Mouse (Mus musculus) heart, postnatal 36 days (tissue): Measurements from ENCODE around the gene Lamb2. TPM values are rescaled to one million over a fixed set of nuclear protein-coding genes. Genes with fewer than 3 reads are reported as not detected.

Experiments
- DNase-seq, 2 experiments: peaks; one replicate each; pipeline ENCODE4 v3.0.0; 2021 to 2022
- intact Hi-C: fragments of 180-260 bp; cut with DNase I; formaldehyde crosslinking; loops from one replicate; pipeline ENCODE4 v1.15.1; 2025
- total RNA-seq, 2 experiments: library from RNA; stranded (reverse); gene quantifications; 2 replicates each; pipeline ENCODE4 v1.2.3; 2021

Lamb2 gene
- total RNA-seq, 2 experiments from 2014 or later = 344 to 366 TPM

DNA sequence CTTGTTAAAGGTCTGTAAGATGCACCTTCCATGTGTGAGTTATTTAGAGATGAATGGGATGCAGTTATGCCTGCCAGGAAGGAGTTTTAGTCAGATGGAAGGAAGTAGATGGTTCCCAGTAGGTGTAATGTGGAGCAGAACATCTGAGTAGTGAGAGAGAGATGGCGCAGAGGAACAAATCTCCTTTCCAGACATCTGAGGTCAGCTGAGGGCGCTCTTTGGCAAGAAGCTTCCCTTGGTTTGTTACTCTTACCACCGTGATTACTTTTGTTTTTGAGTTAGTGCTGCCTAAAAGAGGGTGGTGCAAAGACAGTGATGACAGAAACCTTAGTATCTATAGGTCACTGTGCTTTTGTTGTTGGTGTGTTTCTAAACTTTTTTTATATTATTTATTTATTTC is 45.9 kb downstream of the Lamb2 start:
- DNase-seq = no peak
- intact Hi-C loops = no loop called here

DNA sequence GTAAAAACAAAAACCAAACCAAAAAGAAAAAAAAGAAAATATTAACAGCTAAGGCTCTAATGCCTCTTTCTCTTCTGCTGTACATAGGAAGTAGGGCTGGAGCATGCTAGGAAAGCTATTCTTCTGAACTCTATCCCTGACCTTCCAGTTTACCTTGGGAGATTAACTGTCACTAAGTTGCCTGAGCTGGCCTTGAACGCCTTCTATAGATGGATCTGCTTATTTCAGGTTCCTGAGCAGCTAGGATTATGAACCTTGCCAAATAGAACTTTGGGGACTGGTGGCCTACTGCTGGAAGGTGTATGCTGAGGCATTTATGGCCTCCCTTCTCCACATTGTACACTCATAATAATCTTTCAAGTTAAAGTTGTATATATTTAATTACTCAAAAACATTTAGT is 51.4 kb downstream of the Lamb2 start:
- intact Hi-C loops = no loop called here
- no peak for DNase-seq

- intact Hi-C loops = no loop called here
- no peak for DNase-seq
Observed at GRCm38 (mm10) chr9:108531496-108531895, 52.0 kb downstream of the Lamb2 start.

Other genes starting within 250 kb of the Lamb2 start
- 100 to 1,000 TPM; 320 to 353 TPM for gene Dag1, start 215.8 kb upstream of the Lamb2 start, total RNA-seq
- gene Nicn1, start 189.3 kb upstream of the Lamb2 start, total RNA-seq = 10 to 100 TPM; 21.3 to 21.5 TPM
- gene Amt, start 182.9 kb upstream of the Lamb2 start, total RNA-seq = 1 to 10 TPM; 4.0 to 5.2 TPM
- gene Rhoa, start 173.6 kb upstream of the Lamb2 start, total RNA-seq = 100 to 1,000 TPM; 237 to 241 TPM
- gene Tcta, start 173.6 kb upstream of the Lamb2 start, total RNA-seq = 10 to 100 TPM; 59.3 to 62.3 TPM
- gene Gpx1, start 140.8 kb upstream of the Lamb2 start, total RNA-seq = 100 to 1,000 TPM; 103 to 108 TPM
- gene Usp4, start 131.9 kb upstream of the Lamb2 start, total RNA-seq = 10 to 100 TPM; 69.7 to 74.8 TPM
- gene 1700102P08Rik, start 86.9 kb upstream of the Lamb2 start, total RNA-seq = under 1 TPM; 0.49 to 0.83 TPM
- not detected for gene Ccdc36, start 51.3 kb upstream of the Lamb2 start, total RNA-seq
- not detected for gene BC048562, start 43.3 kb upstream of the Lamb2 start, total RNA-seq
- 10 to 100 TPM; 22.9 to 24.1 TPM for gene Ccdc71, start 19.2 kb upstream of the Lamb2 start, total RNA-seq
- 1 to 10 TPM; 6.8 to 8.9 TPM for gene Klhdc8b, start 18.2 kb upstream of the Lamb2 start, total RNA-seq
- gene Usp19, start 10.9 kb downstream of the Lamb2 start, total RNA-seq = 100 to 1,000 TPM in 1 of 2 experiments, 10 to 100 TPM in 1; 99.1 to 105 TPM
- gene Qars, start 28.0 kb downstream of the Lamb2 start, total RNA-seq = 10 to 100 TPM; 78.8 to 82.3 TPM
- 10 to 100 TPM; 60.4 to 60.5 TPM for gene Qrich1, start 37.1 kb downstream of the Lamb2 start, total RNA-seq
- gene Impdh2, start 80.5 kb downstream of the Lamb2 start, total RNA-seq = 10 to 100 TPM; 48.7 to 52.2 TPM
- 10 to 100 TPM; 69.2 to 76.5 TPM for gene Ndufaf3, start 87.7 kb downstream of the Lamb2 start, total RNA-seq
- gene Dalrd3, start 90.2 kb downstream of the Lamb2 start, total RNA-seq = 10 to 100 TPM; 21.2 to 24.3 TPM
- 10 to 100 TPM; 12.1 to 19.5 TPM for gene Wdr6, start 99.0 kb downstream of the Lamb2 start, total RNA-seq
- 10 to 100 TPM; 13.9 to 16.9 TPM for gene P4htm, start 117.9 kb downstream of the Lamb2 start, total RNA-seq
- gene Arih2, start 169.7 kb downstream of the Lamb2 start, total RNA-seq = 10 to 100 TPM; 47.8 to 54.4 TPM
- gene Slc25a20, start 182.4 kb downstream of the Lamb2 start, total RNA-seq = 100 to 1,000 TPM; 221 to 236 TPM
- gene Prkar2a, start 209.6 kb downstream of the Lamb2 start, total RNA-seq = 10 to 100 TPM; 86.0 to 88.1 TPM